Mouse (Mus musculus) neural tube, embryonic 11.5 days (tissue): ENCODE measurements around the gene Arhgdig. TPM values are rescaled to one million over a fixed set of nuclear protein-coding genes. Genes with fewer than 3 reads are reported as not detected.

Experiments used
- ATAC-seq: fragments of 200-750 bp; cut with Nextera tagmentation; 2 replicates; pipeline ENCODE4 v1.8.0; 2017; ENCODE audit warnings: moderate number of reproducible peaks, mild to moderate bottlenecking, moderate TSS enrichment, moderate library complexity; ENCODE audit not compliant: insufficient read depth, low FRiP score, low TSS enrichment
- DNase-seq: peaks from one replicate; pipeline ENCODE4 v3.0.0-alpha.2; 2015; ENCODE audit warnings: low spot score
- H3K27ac ChIP-seq: fragments of 300-500 bp; sonication (generic); 2 replicates; pipeline ENCODE4 v1.5.1; 2014; ENCODE audit warnings: low read depth, mild to moderate bottlenecking, low read length
- H3K27me3 ChIP-seq: fragments of 300-500 bp; sonication (generic); 2 replicates; pipeline ENCODE4 v1.6.1; 2014; ENCODE audit warnings: mild to moderate bottlenecking, low read length, mixed read lengths; ENCODE audit not compliant: control insufficient read depth, insufficient read depth
- H3K36me3 ChIP-seq: fragments of 300-500 bp; sonication (generic); 2 replicates; pipeline ENCODE4 v1.6.1; 2014; ENCODE audit warnings: mild to moderate bottlenecking, low read length, moderate library complexity, mixed read lengths; ENCODE audit not compliant: control insufficient read depth, insufficient read depth
- H3K4me1 ChIP-seq: fragments of 300-500 bp; sonication (generic); 2 replicates; pipeline ENCODE4 v1.6.1; 2014; ENCODE audit warnings: low read length, mixed read lengths; ENCODE audit not compliant: control insufficient read depth, insufficient read depth
- H3K4me2 ChIP-seq: fragments of 300-500 bp; sonication (generic); 2 replicates; pipeline ENCODE4 v1.6.1; 2014; ENCODE audit warnings: low read depth, mild to moderate bottlenecking, moderate library complexity
- H3K4me3 ChIP-seq: fragments of 300-500 bp; sonication (generic); 2 replicates; pipeline ENCODE4 v1.5.1; 2014; ENCODE audit warnings: low read depth, low read length
- H3K9ac ChIP-seq: fragments of 300-500 bp; sonication (generic); 2 replicates; pipeline ENCODE4 v1.6.1; 2014; ENCODE audit warnings: mild to moderate bottlenecking, low read length
- H3K9me3 ChIP-seq: fragments of 300-500 bp; sonication (generic); 2 replicates; pipeline ENCODE4 v1.6.1; 2016; ENCODE audit warnings: low read length; ENCODE audit not compliant: control insufficient read depth
- WGBS: fragments of 180-500 bp; shearing (Covaris S2); extraction: QIAGEN DNeasy Blood & Tissue Kit; methylation state at CpG from one replicate; pipeline ENCODE4 v1.1.7; 2014; 5-methylcytosine and 5-hydroxymethylcytosine counted together
- polyA plus RNA-seq: library from polyadenylated mRNA; unstranded; fragments of >200 nt; fragmentation: Nextera tagmentation; extraction: Ambion mirVana; gene quantifications from 2 replicates; pipeline ENCODE4 v1.2.1, GENCODE M21; 2014

The Arhgdig gene
- polyA plus RNA-seq, 1 experiment from 2014 or later, result 16.2 TPM

- 90% methylated on average over 6 of the region's 6 CpGs for WGBS
- Histone ChIP-seq H3K36me3 (no peaks in the 10 kb centered on the region), H3K4me1 (peaks cover 2% of the 10 kb centered on the region; the same call in 1 of the 2 replicates), H3K9ac (no peak overlapping the region), H3K27ac (no peak overlapping the region), H3K4me3 (no peak overlapping the region), H3K27me3 (no peaks in the 10 kb centered on the region), H3K9me3 (no peaks in the 10 kb centered on the region), H3K4me2 (no peak overlapping the region)
- ATAC-seq (no peak), DNase-seq (no peak)
These were observed 32.7 kb upstream of the Arhgdig start for GRCm38 (mm10) chr17:26240120-26240790.

- peaks cover 5% of the 10 kb centered on the region; the same call in 1 of the 2 replicates for H3K4me1 ChIP-seq
- H3K4me3 ChIP-seq, result no peak overlapping the region
- no peaks in the 10 kb centered on the region for H3K27me3 ChIP-seq
- H3K9ac ChIP-seq, result no peak overlapping the region
- ATAC-seq (no peak), DNase-seq (no peak)
- 85% methylated on average over 2 of the region's 2 CpGs for WGBS
- no peaks in the 10 kb centered on the region for H3K36me3 ChIP-seq
- H3K9me3 ChIP-seq, result no peaks in the 10 kb centered on the region
- H3K4me2 ChIP-seq, result no peak overlapping the region
- no peak overlapping the region for H3K27ac ChIP-seq
These were observed 32.0 kb upstream of the Arhgdig start for GRCm38 (mm10) chr17:26239551-26239950.

GRCm38 (mm10) chr17:26237667-26238066, 30.1 kb upstream of the Arhgdig start:
- DNase-seq, result no peak
- Histone ChIP-seq H3K4me1 (peaks cover 5% of the 10 kb centered on the region; the same call in 1 of the 2 replicates), H3K27ac (no peak overlapping the region), H3K4me2 (no peak overlapping the region), H3K9ac (no peak overlapping the region), H3K36me3 (no peaks in the 10 kb centered on the region), H3K9me3 (no peaks in the 10 kb centered on the region), H3K27me3 (no peaks in the 10 kb centered on the region), H3K4me3 (no peak overlapping the region)
- ATAC-seq, result no peak
- WGBS, result 88% methylated on average over 10 of the region's 10 CpGs

GRCm38 (mm10) chr17:26235077-26235815, 27.7 kb upstream of the Arhgdig start:
- Histone ChIP-seq H3K4me2 (no peak overlapping the region), H3K27me3 (no peaks in the 10 kb centered on the region), H3K9ac (no peak overlapping the region), H3K27ac (0 out of 2 replicates have a peak overlapping the region, but pooled peaks have one; percentile 10), H3K36me3 (no peaks in the 10 kb centered on the region), H3K9me3 (no peaks in the 10 kb centered on the region), H3K4me3 (no peak overlapping the region), H3K4me1 (peaks cover 5% of the 10 kb centered on the region; the same call in 1 of the 2 replicates)
- WGBS, result 61% methylated on average over 13 of the region's 13 CpGs
- no peak for DNase-seq
- ATAC-seq, result no peak

- no peak for DNase-seq
These were observed 26.8 kb upstream of the Arhgdig start for GRCm38 (mm10) chr17:26234386-26234785.

GRCm38 (mm10) chr17:26232863-26233262, 25.3 kb upstream of the Arhgdig start:
- WGBS, result 73% methylated on average over 8 of the region's 8 CpGs
- Histone ChIP-seq H3K27ac (no peak overlapping the region), H3K27me3 (no peaks in the 10 kb centered on the region), H3K9ac (no peak overlapping the region), H3K4me3 (no peak overlapping the region), H3K9me3 (no peaks in the 10 kb centered on the region), H3K4me2 (no peak overlapping the region), H3K36me3 (no peaks in the 10 kb centered on the region), H3K4me1 (peaks cover 5% of the 10 kb centered on the region; the same call in 1 of the 2 replicates)
- no peak for ATAC-seq
- DNase-seq, result no peak

More at GRCm38 (mm10) chr17:26234386-26234785, 26.8 kb upstream of the Arhgdig start:
- peaks cover 5% of the 10 kb centered on the region; the same call in 1 of the 2 replicates for H3K4me1 ChIP-seq
- no peak overlapping the region for H3K27ac ChIP-seq
- no peak overlapping the region for H3K9ac ChIP-seq
- H3K36me3 ChIP-seq, result no peaks in the 10 kb centered on the region
- no peak for ATAC-seq
- no peaks in the 10 kb centered on the region for H3K9me3 ChIP-seq
- WGBS, result 92% methylated on average over 8 of the region's 8 CpGs
- H3K4me2 ChIP-seq, result no peak overlapping the region
- H3K4me3 ChIP-seq, result no peak overlapping the region
- no peaks in the 10 kb centered on the region for H3K27me3 ChIP-seq

GRCm38 (mm10) chr17:26231156-26231555, 23.6 kb upstream of the Arhgdig start:
- Histone ChIP-seq H3K4me1 (peaks cover 4% of the 10 kb centered on the region; the same call in 1 of the 2 replicates), H3K27me3 (no peaks in the 10 kb centered on the region), H3K4me2 (no peak overlapping the region), H3K27ac (no peak overlapping the region), H3K36me3 (no peaks in the 10 kb centered on the region), H3K9ac (no peak overlapping the region), H3K9me3 (no peaks in the 10 kb centered on the region), H3K4me3 (no peak overlapping the region)
- ATAC-seq (no peak), DNase-seq (no peak)
- 92% methylated on average over 5 of the region's 5 CpGs for WGBS

GRCm38 (mm10) chr17:26229776-26230175, 22.2 kb upstream of the Arhgdig start:
- Histone ChIP-seq H3K4me3 (no peak overlapping the region), H3K4me1 (no peaks in the 10 kb centered on the region), H3K27me3 (no peaks in the 10 kb centered on the region), H3K9me3 (no peaks in the 10 kb centered on the region), H3K4me2 (no peak overlapping the region), H3K36me3 (no peaks in the 10 kb centered on the region), H3K27ac (no peak overlapping the region), H3K9ac (no peak overlapping the region)
- 94% methylated on average over 5 of the region's 5 CpGs for WGBS
- ATAC-seq, result no peak
- no peak for DNase-seq
